Mouse (Mus musculus) liver, adult 2 months (tissue): Measurements from ENCODE around the gene Gm37240.

Source experiments
- CTCF ChIP-seq: fragments of 200-500 bp; IDR thresholded peaks from 2 replicates; pipeline ENCODE4 v1.5.1; 2011; ENCODE audit warnings: low read depth, low read length, control low read depth
- POLR2A ChIP-seq: fragments of 200-500 bp; IDR thresholded peaks from 2 replicates; pipeline ENCODE4 v1.6.1; 2011; ENCODE audit warnings: low read length, control low read depth; ENCODE audit not compliant: insufficient read depth; ENCODE audit errors: extremely low read depth

DNA sequence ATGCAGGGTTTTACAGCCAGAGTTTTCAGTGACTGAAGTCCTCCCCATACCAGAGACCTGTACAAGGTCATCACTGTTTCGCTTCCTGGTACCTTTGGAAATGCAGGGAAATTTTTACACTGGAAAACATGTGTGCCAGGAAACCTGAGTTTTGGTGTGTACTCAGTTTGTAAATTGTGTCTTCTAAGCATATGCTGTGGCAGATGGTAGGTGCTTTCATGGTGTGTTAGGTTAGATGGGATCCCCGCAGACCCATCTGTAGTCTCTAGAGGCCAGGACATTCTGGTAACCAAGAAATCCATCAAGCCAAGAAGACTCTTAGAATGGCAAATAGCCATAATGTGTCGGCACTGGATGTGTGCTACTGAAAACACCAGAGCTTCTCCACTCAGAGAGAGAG lies 352.3 kb downstream of the Gm37240 start:
- no peak for TF ChIP-seq CTCF
- no peak for TF ChIP-seq POLR2A
